Mouse (Mus musculus): ENCODE results near the gene Catsper3. TPM values are rescaled to one million over a fixed set of nuclear protein-coding genes. Genes with fewer than 3 reads are reported as not detected.

Gene Catsper3
- polyA plus RNA-seq, 1 experiment: 0.14 TPM

- peaks cover 73% of the 10 kb centered on the region for H3K27me3 ChIP-seq (ENCODE audit: control insufficient read depth, insufficient read depth, insufficient read length)
These were observed 67.8 kb downstream of the Catsper3 start for GRCm38 (mm10) chr13:55852205-55852604.

GRCm38 (mm10) chr13:55855793-55856192 lies 71.4 kb downstream of the Catsper3 start:
- Histone ChIP-seq H3K36me3 (ENCODE audit: control insufficient read depth, insufficient read depth) (no peaks in the 10 kb centered on the region), H3K27me3 (ENCODE audit: control insufficient read depth, insufficient read depth, insufficient read length) (peaks cover 70% of the 10 kb centered on the region), H3K4me3 (no peak overlapping the region), H3ac (ENCODE audit: control insufficient read depth, insufficient read length) (no peak overlapping the region), H3K79me2 (ENCODE audit: control insufficient read depth, insufficient read depth) (no peaks in the 10 kb centered on the region), H3K4me2 (ENCODE audit: low read depth) (no peak overlapping the region)
- TF ChIP-seq CEBPB (IDR thresholded peaks at IDR 0.05; ENCODE audit: insufficient read depth, poor library complexity, severe bottlenecking) (no peak), REST (IDR thresholded peaks at IDR 0.05; ENCODE audit: insufficient read depth, insufficient read length) (no peak), MYOG (IDR thresholded peaks at IDR 0.05; ENCODE audit: control insufficient read depth in 1 of 3, insufficient read depth in 1 of 3, insufficient read length in 2 of 3, low read depth in 2 of 3) (no peak), USF1 (IDR thresholded peaks at IDR 0.05; ENCODE audit: low read depth) (no peak)

More at GRCm38 (mm10) chr13:55852205-55852604, 67.8 kb downstream of the Catsper3 start:
- H3ac ChIP-seq (ENCODE audit: control insufficient read depth, insufficient read length): no peak overlapping the region
- H3K4me2 ChIP-seq (ENCODE audit: low read depth): no peak overlapping the region
- no peak overlapping the region for H3K4me3 ChIP-seq
- no peaks in the 10 kb centered on the region for H3K79me2 ChIP-seq (ENCODE audit: control insufficient read depth, insufficient read depth)
- no peaks in the 10 kb centered on the region for H3K36me3 ChIP-seq (ENCODE audit: control insufficient read depth, insufficient read depth)
- TF ChIP-seq POLR2AphosphoS2 (IDR thresholded peaks at IDR 0.05; ENCODE audit: insufficient read length, low read depth) (no peak), CEBPB (IDR thresholded peaks at IDR 0.05; ENCODE audit: insufficient read depth, poor library complexity, severe bottlenecking) (no peak), MYOD1 (IDR thresholded peaks at IDR 0.05; ENCODE audit: control insufficient read depth in 1 of 3, insufficient read length in 2 of 3, low read depth in 2 of 3) (no peak), REST (IDR thresholded peaks at IDR 0.05; ENCODE audit: insufficient read depth, insufficient read length) (no peak), TCF3 (IDR thresholded peaks at IDR 0.05; ENCODE audit: insufficient read length, low read depth) (no peak), MYOG (IDR thresholded peaks at IDR 0.05; ENCODE audit: control insufficient read depth in 1 of 3, insufficient read depth in 1 of 3, insufficient read length in 2 of 3, low read depth in 2 of 3) (no peak), POLR2A (IDR thresholded peaks at IDR 0.05; ENCODE audit: insufficient read length, low read depth) (no peak), MAX (IDR thresholded peaks at IDR 0.05; ENCODE audit: low read depth) (no peak), SRF (IDR thresholded peaks at IDR 0.05; ENCODE audit: control insufficient read depth, insufficient read length, low read depth) (no peak), TCF12 (IDR thresholded peaks at IDR 0.05; ENCODE audit: insufficient read depth, poor library complexity, severe bottlenecking) (no peak), USF1 (IDR thresholded peaks at IDR 0.05; ENCODE audit: low read depth) (no peak), E2F4 (IDR thresholded peaks at IDR 0.05; ENCODE audit: insufficient read depth) (no peak)

GRCm38 (mm10) chr13:55858463-55858862 lies 74.1 kb downstream of the Catsper3 start:
- no peak overlapping the region for H3K4me3 ChIP-seq
- H3K36me3 ChIP-seq (ENCODE audit: control insufficient read depth, insufficient read depth): no peaks in the 10 kb centered on the region
- no peak overlapping the region for H3ac ChIP-seq (ENCODE audit: control insufficient read depth, insufficient read length)
- no peak overlapping the region for H3K4me2 ChIP-seq (ENCODE audit: low read depth)
- TF ChIP-seq MAX (IDR thresholded peaks at IDR 0.05; ENCODE audit: low read depth) (no peak), POLR2A (IDR thresholded peaks at IDR 0.05; ENCODE audit: insufficient read length, low read depth) (no peak), REST (IDR thresholded peaks at IDR 0.05; ENCODE audit: insufficient read depth, insufficient read length) (no peak), POLR2AphosphoS2 (IDR thresholded peaks at IDR 0.05; ENCODE audit: insufficient read length, low read depth) (no peak), TCF12 (IDR thresholded peaks at IDR 0.05; ENCODE audit: insufficient read depth, poor library complexity, severe bottlenecking) (no peak), E2F4 (IDR thresholded peaks at IDR 0.05; ENCODE audit: insufficient read depth) (no peak), SRF (IDR thresholded peaks at IDR 0.05; ENCODE audit: control insufficient read depth, insufficient read length, low read depth) (no peak), TCF3 (IDR thresholded peaks at IDR 0.05; ENCODE audit: insufficient read length, low read depth) (no peak), USF1 (IDR thresholded peaks at IDR 0.05; ENCODE audit: low read depth) (no peak), MYOD1 (IDR thresholded peaks at IDR 0.05; ENCODE audit: control insufficient read depth in 1 of 3, insufficient read length in 2 of 3, low read depth in 2 of 3) (no peak)
- no peaks in the 10 kb centered on the region for H3K79me2 ChIP-seq (ENCODE audit: control insufficient read depth, insufficient read depth)
- H3K27me3 ChIP-seq (ENCODE audit: control insufficient read depth, insufficient read depth, insufficient read length): peaks cover 51% of the 10 kb centered on the region

Other genes with a start within 250 kb of the Catsper3 start
- gene Ddx41, start 247.9 kb upstream of the Catsper3 start, polyA plus RNA-seq (2012; fragmentation: generic; extraction: Trizol): 33.3 TPM
- 13.5 TPM for gene Fam193b, start 213.4 kb upstream of the Catsper3 start, polyA plus RNA-seq (2012; fragmentation: generic; extraction: Trizol)
- gene Tmed9, start 210.8 kb upstream of the Catsper3 start, polyA plus RNA-seq (2012; fragmentation: generic; extraction: Trizol): 200 TPM
- 23.1 TPM for gene B4galt7, start 184.7 kb upstream of the Catsper3 start, polyA plus RNA-seq (2012; fragmentation: generic; extraction: Trizol)
- 27.8 TPM for gene Caml, start 161.6 kb upstream of the Catsper3 start, polyA plus RNA-seq (2012; fragmentation: generic; extraction: Trizol)
- 8.7 TPM for gene Ddx46, start 149.5 kb upstream of the Catsper3 start, polyA plus RNA-seq (2012; fragmentation: generic; extraction: Trizol)
- 18.2 TPM for gene B230219D22Rik, start 91.4 kb upstream of the Catsper3 start, polyA plus RNA-seq (2012; fragmentation: generic; extraction: Trizol)
- gene Txndc15, start 69.9 kb upstream of the Catsper3 start, polyA plus RNA-seq (2012; fragmentation: generic; extraction: Trizol): 41.7 TPM
- gene Pcbd2, start 57.2 kb upstream of the Catsper3 start, polyA plus RNA-seq (2012; fragmentation: generic; extraction: Trizol): 57.4 TPM
- not detected for gene Pitx1, start 51.6 kb downstream of the Catsper3 start, polyA plus RNA-seq (2012; fragmentation: generic; extraction: Trizol)

All from myocyte (in vitro differentiated cells).